Mouse (Mus musculus): Measurements from ENCODE around the gene Gm21833.
"Not testable (repeated sequence)": the region's sequence is repeated elsewhere in the genome, so short reads cannot be mapped to it uniquely, and the experiment has no call there.

The Gm21833 gene

DNA sequence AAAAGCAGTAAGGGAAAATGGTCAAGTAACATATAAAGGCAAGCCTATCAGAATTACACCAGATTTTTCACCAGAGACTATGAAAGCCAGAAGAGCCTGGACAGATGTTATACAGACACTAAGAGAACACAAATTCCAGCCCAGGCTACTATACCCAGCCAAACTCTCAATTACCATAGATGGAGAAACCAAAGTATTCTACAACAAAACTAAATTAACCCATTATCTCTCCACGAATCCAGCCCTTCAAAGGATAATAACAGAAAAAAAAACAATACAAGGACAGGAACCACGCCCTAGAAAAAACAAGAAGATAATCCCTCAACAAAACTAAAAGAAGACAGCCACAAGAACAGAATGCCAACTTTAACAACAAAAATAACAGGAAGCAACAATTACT is at the start of gene Gm21833:
TSS of gene Gm21833 (plus strand) at position 301 of the 400 bp plus-strand sequence.
- not testable (repeated sequence) for DNase-seq

DNA sequence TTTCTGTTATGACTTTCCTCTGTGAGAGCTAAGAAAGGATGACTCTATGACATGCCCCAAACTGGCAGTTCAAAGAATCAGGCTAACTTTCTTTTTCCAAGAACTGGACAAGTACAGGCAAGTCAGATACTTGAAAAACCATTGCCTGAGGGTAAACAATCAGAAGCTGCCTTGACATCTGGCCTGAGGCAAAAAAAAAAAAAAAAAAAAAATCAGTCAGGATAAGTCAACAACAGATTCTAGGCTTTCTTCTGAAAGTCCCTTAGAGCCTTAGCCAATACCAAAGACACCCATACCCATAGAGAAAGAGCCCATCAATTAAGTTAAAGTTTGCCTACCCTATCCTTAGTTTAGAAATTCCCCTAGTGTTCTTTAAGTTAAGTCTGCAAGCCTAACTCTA is 38.7 kb upstream of the Gm21833 start:
- no peak for DNase-seq

DNA sequence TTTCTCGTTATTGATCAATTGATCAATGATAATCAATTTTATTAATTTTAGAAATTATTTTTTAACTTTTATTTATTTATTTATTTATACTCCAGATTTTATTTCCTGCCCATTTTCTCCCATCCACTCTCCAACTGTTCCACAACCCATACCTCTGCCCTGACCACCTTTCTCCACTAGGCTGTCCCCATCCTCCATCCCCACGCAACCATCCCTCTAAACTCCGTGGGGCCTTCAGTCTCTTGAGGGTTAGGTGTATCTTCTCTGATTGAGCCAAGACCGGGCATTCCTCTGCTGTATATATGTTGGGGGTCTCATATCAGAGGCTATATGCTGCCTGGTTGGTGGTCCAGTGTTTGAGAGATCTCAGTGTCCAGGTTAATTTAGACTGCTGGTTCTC is 31.7 kb upstream of the Gm21833 start:
- no peak for DNase-seq

GRCm38 (mm10) chr16:82815255-82815654 is 12.9 kb upstream of the Gm21833 start:
- no peak for DNase-seq

DNA sequence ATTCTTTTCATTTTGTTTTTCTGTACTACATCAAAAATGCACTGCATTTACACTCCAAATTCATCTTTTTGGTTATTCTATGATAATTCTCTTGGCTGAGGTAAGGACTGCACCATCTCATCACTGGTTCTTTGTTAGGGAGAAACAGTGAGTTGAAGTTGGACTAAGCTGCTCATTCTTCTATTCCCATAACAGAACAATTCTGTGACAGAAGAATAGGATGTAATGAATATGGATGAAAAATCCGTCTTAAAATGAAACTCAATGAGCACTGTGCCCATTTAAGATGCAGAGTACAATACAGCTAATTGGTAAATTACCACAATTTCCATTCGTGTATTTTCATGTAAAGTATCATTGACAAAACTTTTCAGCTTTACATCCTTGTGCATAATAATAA is 11.6 kb upstream of the Gm21833 start:
- no peak for DNase-seq

- no peak for DNase-seq
These were observed 27.6 kb downstream of the Gm21833 start for GRCm38 (mm10) chr16:82855752-82856151.

DNA sequence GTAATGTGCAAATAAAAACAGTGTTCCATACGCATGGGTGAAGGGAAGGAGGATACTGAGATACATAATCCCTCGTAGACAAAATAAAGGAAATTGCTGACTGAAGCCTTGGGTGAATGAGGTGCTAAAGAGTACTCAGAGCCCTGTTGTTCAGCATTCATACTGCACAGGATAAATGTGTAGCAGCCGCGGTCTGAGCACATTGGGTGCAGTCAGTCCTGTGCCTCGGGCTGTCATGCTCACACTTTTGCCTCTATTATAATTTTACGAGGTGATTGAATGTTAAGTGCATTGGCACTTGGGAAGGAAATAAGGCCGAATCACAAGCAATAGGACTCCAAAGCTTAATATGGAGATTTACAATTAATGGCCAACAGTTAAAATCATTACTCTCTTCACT is 36.4 kb downstream of the Gm21833 start:
- DNase-seq, result no peak

Measured in kidney, postnatal 10 days (tissue).